Mouse (Mus musculus) embryonic fibroblast, embryonic 13.5 days (primary cell): ENCODE measurements around the gene Cfap44.

ENCODE experiments used
- CTCF ChIP-seq: IDR thresholded peaks from 2 replicates; pipeline ENCODE4 v1.5.1; 2011; ENCODE audit warnings: mild to moderate bottlenecking, control low read depth, low read length, moderate library complexity, borderline replicate concordance; ENCODE audit not compliant: insufficient read depth
- POLR2A ChIP-seq: IDR thresholded peaks from 2 replicates; pipeline ENCODE4 v1.6.1; 2011; ENCODE audit warnings: low read depth, mild to moderate bottlenecking, control low read depth, low read length, moderate library complexity

DNA sequence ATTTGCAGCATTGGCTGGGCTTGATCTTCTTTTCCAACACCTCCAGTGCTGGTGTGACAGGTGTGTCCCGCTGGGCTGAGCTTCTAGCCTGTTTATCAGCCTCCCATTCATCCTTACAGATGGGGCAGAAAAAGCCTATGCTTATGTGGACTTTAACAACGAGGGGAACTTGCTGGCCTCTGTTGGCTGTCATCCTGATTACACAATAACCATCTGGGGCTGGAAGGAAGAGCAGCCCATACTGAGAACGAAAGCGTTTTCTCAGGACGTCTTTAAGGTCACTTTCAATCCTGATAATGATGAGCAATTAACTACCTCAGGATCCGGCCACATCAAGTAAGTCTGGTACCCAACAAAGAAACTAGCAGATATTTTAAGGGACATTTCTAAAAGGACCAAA is 15.6 kb downstream of the Cfap44 start:
- TF ChIP-seq CTCF (no peak), POLR2A (no peak)
